Mouse (Mus musculus) adrenal gland, postnatal 0 days (tissue): ENCODE measurements around the gene Med31. TPM values are rescaled to one million over a fixed set of nuclear protein-coding genes. Genes with fewer than 3 reads are reported as not detected.

Experiments
- polyA plus RNA-seq: library from polyadenylated mRNA; unstranded; fragments of >200 nt; fragmentation: Nextera tagmentation; extraction: Ambion mirVana; gene quantifications from 2 replicates; pipeline ENCODE4 v1.2.1, GENCODE M21; 2015

The Med31 gene
- polyA plus RNA-seq = 54.8 and 92.9 TPM in 2 replicates

DNA sequence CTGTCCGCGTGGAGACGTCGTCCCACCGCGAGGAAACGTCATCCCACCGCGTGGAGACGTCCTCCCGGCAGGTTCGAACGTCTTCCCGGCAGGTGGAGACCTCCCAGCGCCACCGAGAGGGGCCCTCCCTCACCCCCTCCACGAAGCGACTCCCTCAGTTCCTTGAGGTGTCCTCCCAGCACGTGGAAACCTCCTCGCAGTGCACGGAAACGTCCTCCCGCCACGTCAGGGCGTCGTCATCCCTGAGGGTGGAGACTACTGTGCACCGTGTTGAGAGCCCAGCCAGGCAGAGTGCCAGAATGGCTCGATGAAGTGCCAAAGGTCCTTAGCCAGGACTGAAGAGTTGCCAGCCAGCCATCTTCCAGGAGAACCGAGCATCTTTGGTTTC is at the start of gene Med31:
Gene Med31 (minus strand): TSS at position 183 of the 388 bp plus-strand sequence.

DNA sequence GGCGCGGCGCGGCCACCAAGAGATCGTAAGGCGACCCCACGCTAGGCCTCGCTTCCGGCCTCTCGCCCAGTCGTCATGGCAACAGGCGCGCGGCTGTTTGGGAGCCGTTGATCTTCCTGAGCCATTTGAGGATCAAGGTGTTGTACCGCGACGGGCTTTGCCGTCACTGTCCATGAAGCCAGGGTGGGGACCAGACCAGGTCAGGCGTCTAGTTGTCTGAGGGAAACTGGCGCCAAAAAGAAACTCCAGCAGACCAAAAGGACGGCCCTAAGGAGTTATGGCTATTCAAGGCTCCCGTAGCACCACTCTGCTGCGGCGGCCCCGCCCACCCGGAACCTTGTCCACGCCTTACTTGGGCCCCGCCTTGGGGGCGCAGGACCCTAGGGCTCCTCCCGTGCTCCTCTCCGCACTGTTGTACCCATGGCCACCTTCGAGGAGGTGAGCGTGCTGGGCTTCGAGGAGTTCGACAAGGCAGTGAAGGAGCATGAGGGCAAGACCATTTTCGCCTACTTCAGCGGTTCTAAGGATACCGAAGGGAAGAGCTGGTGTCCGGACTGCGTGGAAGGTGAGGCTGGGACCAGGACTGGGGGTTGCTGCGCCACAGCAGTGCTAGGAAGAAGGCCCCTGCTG is 8.1 kb downstream of the Med31 start, which contains the start of the genes 4933427D14Rik and Txndc17:
Gene 4933427D14Rik (minus strand): TSS at position 256 of the 630 bp plus-strand sequence.
Gene Txndc17 (plus strand): TSS at position 344 of the 630 bp plus-strand sequence.

DNA sequence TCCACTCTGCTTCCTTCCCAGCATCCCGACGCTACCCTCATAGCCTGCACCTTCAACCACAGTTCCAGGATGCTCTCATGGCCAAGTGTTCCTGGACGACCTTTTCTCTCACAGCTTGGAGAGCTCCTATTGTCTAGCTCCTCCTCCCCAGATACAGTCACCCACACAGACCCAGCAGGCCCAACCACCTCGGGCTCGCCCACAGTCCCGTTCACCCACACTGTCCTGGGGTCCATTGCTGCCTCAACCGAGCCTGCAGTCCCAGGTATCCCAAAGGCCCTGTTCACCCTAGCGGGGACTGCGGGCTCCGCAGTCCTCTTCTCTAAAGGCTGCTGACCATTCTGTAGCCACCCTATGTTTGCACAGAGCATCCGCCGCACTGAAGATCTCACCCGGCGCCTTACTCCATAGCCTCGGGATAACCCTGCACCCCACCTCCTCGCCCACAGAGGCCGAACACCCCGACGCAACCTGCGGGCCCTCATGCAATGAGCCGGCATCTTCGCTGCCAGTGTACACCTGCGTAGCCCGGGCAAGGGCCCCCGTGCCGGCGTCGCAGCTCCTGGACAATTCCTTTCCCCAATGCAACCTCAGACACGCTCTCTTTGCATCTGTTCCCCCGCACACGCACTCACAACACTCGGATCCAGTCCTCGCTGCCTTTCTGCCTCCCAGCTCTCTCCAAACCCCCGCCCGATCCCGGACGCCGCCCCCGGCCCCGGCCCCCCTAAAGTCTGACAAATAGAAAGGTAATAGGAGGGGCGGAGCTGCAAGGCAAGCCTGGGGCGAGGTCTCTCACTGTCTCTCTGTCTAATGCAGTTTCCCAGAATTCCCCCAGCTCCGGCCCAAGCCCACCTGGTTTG is 8.8 kb downstream of the Med31 start, which contains the start of gene Gm43951:
Gene Gm43951 (minus strand): TSS at position 500 of the 863 bp plus-strand sequence.

Other genes starting within 250 kb of the Med31 start
- 0.35 and 0.41 TPM in 2 replicates for gene Aipl1, start 178.1 kb downstream of the Med31 start, polyA plus RNA-seq
- 25.1 and 33.8 TPM in 2 replicates for gene Pimreg, start 173.6 kb downstream of the Med31 start, polyA plus RNA-seq
- gene Pitpnm3, start 79.8 kb downstream of the Med31 start, polyA plus RNA-seq = 0.07 and 0.16 TPM in 2 replicates
- 0.05 and 0.07 TPM in 2 replicates for gene Gm43951, start 8.8 kb downstream of the Med31 start, polyA plus RNA-seq
- 6.8 and 8.3 TPM in 2 replicates for gene 4933427D14Rik, start 8.1 kb downstream of the Med31 start, polyA plus RNA-seq
- gene Txndc17, start 8.0 kb downstream of the Med31 start, polyA plus RNA-seq = 214 and 269 TPM in 2 replicates
- gene Slc13a5, start 51.6 kb upstream of the Med31 start, polyA plus RNA-seq = 0.18 TPM in 1 of 2 replicates, not detected in the other
- 76.5 and 82.7 TPM in 2 replicates for gene Xaf1, start 86.0 kb upstream of the Med31 start, polyA plus RNA-seq
- 0.11 TPM in 1 of 2 replicates, not detected in the other for gene Fbxo39, start 98.9 kb upstream of the Med31 start, polyA plus RNA-seq
- gene Tekt1, start 146.8 kb upstream of the Med31 start, polyA plus RNA-seq = 0.52 and 0.87 TPM in 2 replicates
- gene Smtnl2, start 196.1 kb upstream of the Med31 start, polyA plus RNA-seq = 17.9 and 22.4 TPM in 2 replicates
- 0.60 and 0.83 TPM in 2 replicates for gene Ggt6, start 219.9 kb upstream of the Med31 start, polyA plus RNA-seq
- gene Mybbp1a, start 225.8 kb upstream of the Med31 start, polyA plus RNA-seq = 39.7 and 61.8 TPM in 2 replicates